Mouse (Mus musculus): ENCODE data around the gene Tmem120b. TPM values are rescaled to one million over a fixed set of nuclear protein-coding genes. Genes with fewer than 3 reads are reported as not detected.

Tmem120b gene
- total RNA-seq (2021) = 10 to 100 TPM; 13.2 to 17.7 TPM

GRCm38 (mm10) chr5:123068115-123068514 lies at the start of gene Tmem120b:
Gene Tmem120b, plus strand, starts transcription at chr5:123068415.
- intact Hi-C loops (cut with DNase I) = loop anchor here (5.0 kb wide), 1 partner anchor 64 kb away; the partner anchor contains the start of gene Rhof
- no peak for DNase-seq (ENCODE audit: low spot score in 2 of 2)

- DNase-seq (ENCODE audit: low spot score in 2 of 2) = no peak
- intact Hi-C loops (cut with DNase I) = no loop called here
These were observed 48.7 kb upstream of the Tmem120b start for GRCm38 (mm10) chr5:123019336-123020016.

GRCm38 (mm10) chr5:123020426-123020825 lies 47.8 kb upstream of the Tmem120b start:
- DNase-seq (ENCODE audit: low spot score in 2 of 2) = no peak
- intact Hi-C loops (cut with DNase I) = no loop called here

- DNase-seq (ENCODE audit: low spot score in 2 of 2) = no peak
- intact Hi-C loops (cut with DNase I) = no loop called here
These were observed 46.8 kb upstream of the Tmem120b start for GRCm38 (mm10) chr5:123021438-123021837.

GRCm38 (mm10) chr5:123023049-123023448 lies 45.2 kb upstream of the Tmem120b start:
- no peak for DNase-seq (ENCODE audit: low spot score in 2 of 2)
- intact Hi-C loops (cut with DNase I) = no loop called here

GRCm38 (mm10) chr5:123024312-123024711 lies 43.9 kb upstream of the Tmem120b start:
- intact Hi-C loops (cut with DNase I) = no loop called here

GRCm38 (mm10) chr5:123024965-123025573 lies 43.1 kb upstream of the Tmem120b start:
- DNase-seq (ENCODE audit: low spot score in 2 of 2) = no peak
- intact Hi-C loops (cut with DNase I) = no loop called here

More at GRCm38 (mm10) chr5:123024312-123024711, 43.9 kb upstream of the Tmem120b start:
- DNase-seq (ENCODE audit: low spot score in 2 of 2) = no peak

- intact Hi-C loops (cut with DNase I) = no loop called here
- DNase-seq (ENCODE audit: low spot score in 2 of 2) = no peak
These were observed 41.8 kb upstream of the Tmem120b start for GRCm38 (mm10) chr5:123026414-123026813.

- intact Hi-C loops (cut with DNase I) = no loop called here
These were observed 40.8 kb upstream of the Tmem120b start for GRCm38 (mm10) chr5:123027436-123027835.

GRCm38 (mm10) chr5:123029729-123030128 lies 38.5 kb upstream of the Tmem120b start:
- intact Hi-C loops (cut with DNase I) = no loop called here
- DNase-seq (ENCODE audit: low spot score in 2 of 2) = no peak

More at GRCm38 (mm10) chr5:123027436-123027835, 40.8 kb upstream of the Tmem120b start:
- DNase-seq (ENCODE audit: low spot score in 2 of 2) = no peak

- intact Hi-C loops (cut with DNase I) = no loop called here
These were observed 36.9 kb upstream of the Tmem120b start for GRCm38 (mm10) chr5:123031312-123031711.

GRCm38 (mm10) chr5:123033646-123034160 lies 34.5 kb upstream of the Tmem120b start:
- no peak for DNase-seq (ENCODE audit: low spot score in 2 of 2)
- intact Hi-C loops (cut with DNase I) = no loop called here

More at GRCm38 (mm10) chr5:123031312-123031711, 36.9 kb upstream of the Tmem120b start:
- DNase-seq (ENCODE audit: low spot score in 2 of 2) = no peak

GRCm38 (mm10) chr5:123035089-123035488 lies 33.1 kb upstream of the Tmem120b start:
- DNase-seq (ENCODE audit: low spot score in 2 of 2) = no peak
- intact Hi-C loops (cut with DNase I) = no loop called here

- DNase-seq (ENCODE audit: low spot score in 2 of 2) = no peak
These were observed 32.7 kb upstream of the Tmem120b start for GRCm38 (mm10) chr5:123035564-123035963.

GRCm38 (mm10) chr5:123038115-123038514 lies 30.1 kb upstream of the Tmem120b start:
- DNase-seq (ENCODE audit: low spot score in 2 of 2) = no peak
- intact Hi-C loops (cut with DNase I) = no loop called here

More at GRCm38 (mm10) chr5:123035564-123035963, 32.7 kb upstream of the Tmem120b start:
- intact Hi-C loops (cut with DNase I) = no loop called here

- DNase-seq (ENCODE audit: low spot score in 2 of 2) = no peak
- intact Hi-C loops (cut with DNase I) = no loop called here
These were observed 29.0 kb upstream of the Tmem120b start for GRCm38 (mm10) chr5:123039120-123039752.

GRCm38 (mm10) chr5:123040796-123041195 lies 27.4 kb upstream of the Tmem120b start:
- intact Hi-C loops (cut with DNase I) = no loop called here

GRCm38 (mm10) chr5:123043856-123044255 lies 24.4 kb upstream of the Tmem120b start:
- intact Hi-C loops (cut with DNase I) = no loop called here

More at GRCm38 (mm10) chr5:123040796-123041195, 27.4 kb upstream of the Tmem120b start:
- DNase-seq (ENCODE audit: low spot score in 2 of 2) = no peak

GRCm38 (mm10) chr5:123045561-123046295 lies 22.5 kb upstream of the Tmem120b start:
- peak in 1 of 2 experiments; percentile 44 for DNase-seq (ENCODE audit: low spot score in 2 of 2)
- intact Hi-C loops (cut with DNase I) = loop anchor here (5.0 kb wide), 2 partner anchors 33 to 118 kb away; no protein-coding TSS in a partner anchor

More at GRCm38 (mm10) chr5:123043856-123044255, 24.4 kb upstream of the Tmem120b start:
- DNase-seq (ENCODE audit: low spot score in 2 of 2) = no peak
